Mouse (Mus musculus): ENCODE results near the gene Olfr1245. TPM values are rescaled to one million over a fixed set of nuclear protein-coding genes. Genes with fewer than 3 reads are reported as not detected.

Gene Olfr1245
- polyA plus RNA-seq (2012; rRNA removed), result not detected in 2 replicates

DNA sequence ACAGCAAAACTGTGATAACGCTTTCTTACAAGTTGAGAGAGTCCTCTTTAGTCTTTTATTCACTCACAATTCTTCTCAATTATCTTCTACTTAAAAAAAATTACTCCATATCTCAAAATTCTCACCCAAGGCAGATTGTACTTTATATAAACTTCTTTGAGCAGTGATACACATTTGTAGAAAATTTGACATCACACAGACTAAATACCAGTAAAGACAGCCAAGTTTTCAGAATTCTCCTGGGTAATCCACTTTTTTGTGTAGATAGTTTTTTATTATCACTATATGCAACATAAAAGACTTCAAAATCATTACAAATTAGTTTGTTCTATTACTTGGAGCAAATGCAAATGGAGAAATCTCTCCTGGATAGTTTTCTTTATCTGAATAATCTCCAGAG, at the start of gene Olfr1245:
Olfr1245 (minus strand) TSS at position 101 of the 400 bp plus-strand sequence.

GRCm38 (mm10) chr2:89618145-89618544, 39.9 kb upstream of the Olfr1245 start, which contains the start of gene Olfr1248:
Olfr1248 (minus strand) TSS chr2:89618245.

DNA sequence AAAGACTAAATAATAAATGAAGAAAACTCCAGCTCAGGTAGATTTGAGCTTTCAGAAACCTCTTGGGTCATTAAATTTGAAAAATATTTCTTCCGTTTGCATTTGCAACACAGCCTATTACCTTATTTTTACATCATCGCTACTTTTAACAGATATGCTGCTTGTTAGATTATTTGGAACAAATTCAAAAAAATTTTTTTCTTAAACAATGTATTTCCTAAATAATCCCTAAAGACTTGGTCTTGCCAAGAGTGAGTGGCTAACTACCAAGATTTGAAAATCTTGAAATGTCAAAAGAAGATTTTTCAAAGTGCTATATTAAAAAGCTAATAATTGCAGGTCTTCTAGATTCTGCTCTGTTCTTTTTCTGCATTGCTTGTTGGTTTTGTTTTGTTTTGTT, 35.8 kb upstream of the Olfr1245 start, which contains the start of gene Olfr1247:
Olfr1247 (minus strand) TSS at position 101 of the 400 bp plus-strand sequence.

DNA sequence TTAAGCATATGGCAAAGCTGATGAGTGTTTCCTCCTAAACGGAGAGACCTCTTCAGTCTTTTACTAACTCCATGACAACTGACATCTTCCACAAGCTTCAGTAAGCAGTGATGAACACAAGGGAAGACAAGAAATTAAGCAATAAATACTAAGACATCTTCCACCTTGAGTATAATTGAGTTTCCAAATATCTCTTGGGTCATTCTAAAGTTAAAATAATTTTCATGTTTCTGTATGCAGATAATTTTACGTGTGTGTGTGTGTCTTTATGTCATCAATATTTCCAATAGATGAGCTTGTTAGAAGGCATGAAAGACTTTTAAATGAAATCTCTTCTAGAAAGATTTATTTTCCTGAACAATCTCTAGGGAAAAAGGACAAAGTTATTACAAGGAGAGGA, 14.8 kb upstream of the Olfr1245 start, which contains the start of gene Olfr1246:
Olfr1246 (minus strand) TSS at position 101 of the 400 bp plus-strand sequence.

GRCm38 (mm10) chr2:89531387-89531786, 46.9 kb downstream of the Olfr1245 start, which contains the start of gene Olfr1243:
Olfr1243 (minus strand) TSS chr2:89531487.

Other genes with a start within 250 kb of the Olfr1245 start
- not detected in 2 replicates for gene Olfr1232, start 248.8 kb downstream of the Olfr1245 start, polyA plus RNA-seq (2012; rRNA removed)
- gene Olfr1233, start 236.0 kb downstream of the Olfr1245 start, polyA plus RNA-seq (2012; rRNA removed), result not detected in 2 replicates
- not detected in 2 replicates for gene Olfr1234, start 213.6 kb downstream of the Olfr1245 start, polyA plus RNA-seq (2012; rRNA removed)
- not detected in 2 replicates for gene Olfr1238, start 168.8 kb downstream of the Olfr1245 start, polyA plus RNA-seq (2012; rRNA removed)
- not detected in 2 replicates for gene Olfr1239, start 158.0 kb downstream of the Olfr1245 start, polyA plus RNA-seq (2012; rRNA removed)
- not detected in 2 replicates for gene Olfr1240, start 135.4 kb downstream of the Olfr1245 start, polyA plus RNA-seq (2012; rRNA removed)
- not detected in 2 replicates for gene Olfr1241, start 91.3 kb downstream of the Olfr1245 start, polyA plus RNA-seq (2012; rRNA removed)
- not detected in 2 replicates for gene Olfr1242, start 80.1 kb downstream of the Olfr1245 start, polyA plus RNA-seq (2012; rRNA removed)
- not detected in 2 replicates for gene Olfr1243, start 47.0 kb downstream of the Olfr1245 start, polyA plus RNA-seq (2012; rRNA removed)
- not detected in 2 replicates for gene Olfr1246, start 14.7 kb upstream of the Olfr1245 start, polyA plus RNA-seq (2012; rRNA removed)
- not detected in 2 replicates for gene Olfr1247, start 35.7 kb upstream of the Olfr1245 start, polyA plus RNA-seq (2012; rRNA removed)
- not detected in 2 replicates for gene Olfr1248, start 39.8 kb upstream of the Olfr1245 start, polyA plus RNA-seq (2012; rRNA removed)
- gene Olfr1249, start 56.5 kb upstream of the Olfr1245 start, polyA plus RNA-seq (2012; rRNA removed), result not detected in 2 replicates
- not detected in 2 replicates for gene Olfr1250, start 83.0 kb upstream of the Olfr1245 start, polyA plus RNA-seq (2012; rRNA removed)
- not detected in 2 replicates for gene Olfr1251, start 93.5 kb upstream of the Olfr1245 start, polyA plus RNA-seq (2012; rRNA removed)
- gene Olfr1252, start 146.6 kb upstream of the Olfr1245 start, polyA plus RNA-seq (2012; rRNA removed), result not detected in 2 replicates
- gene Olfr1253, start 178.6 kb upstream of the Olfr1245 start, polyA plus RNA-seq (2012; rRNA removed), result not detected in 2 replicates
- not detected in 2 replicates for gene Olfr1254, start 215.2 kb upstream of the Olfr1245 start, polyA plus RNA-seq (2012; rRNA removed)
- gene Olfr1255, start 233.6 kb upstream of the Olfr1245 start, polyA plus RNA-seq (2012; rRNA removed), result not detected in 2 replicates